Mouse (Mus musculus) urinary bladder, postnatal 36 days (tissue): ENCODE results near the gene Ap2a2.

Experiments
- DNase-seq, 2 experiments: peaks; one replicate each; pipeline ENCODE4 v3.0.0; 2022; ENCODE audit warnings: low spot score in 2 of 2, mixed read lengths in 1 of 2

Ap2a2 gene

GRCm38 (mm10) chr7:141561682-141562391 is at the start of gene Ap2a2:
TSS of gene Ap2a2 (plus strand) at chr7:141562173.
- peak; percentile 77 to 89 for DNase-seq

- peak in 1 of 2 experiments; percentile 20 for DNase-seq
Observed at GRCm38 (mm10) chr7:141517638-141518037, 44.3 kb upstream of the Ap2a2 start.

GRCm38 (mm10) chr7:141518296-141518695 is 43.7 kb upstream of the Ap2a2 start:
- peak in 1 of 2 experiments; percentile 37 for DNase-seq

- no peak for DNase-seq
Observed at GRCm38 (mm10) chr7:141518926-141519325, 43.0 kb upstream of the Ap2a2 start.

GRCm38 (mm10) chr7:141519795-141520194 is 42.2 kb upstream of the Ap2a2 start:
- DNase-seq, result no peak

- DNase-seq, result no peak
Observed at GRCm38 (mm10) chr7:141523007-141523406, 39.0 kb upstream of the Ap2a2 start.

- DNase-seq, result no peak
Observed at GRCm38 (mm10) chr7:141524271-141524670, 37.7 kb upstream of the Ap2a2 start.

GRCm38 (mm10) chr7:141524760-141525579 is 37.0 kb upstream of the Ap2a2 start:
- peak; percentile 74 to 76 for DNase-seq

GRCm38 (mm10) chr7:141525580-141525925 is 36.4 kb upstream of the Ap2a2 start:
- no peak for DNase-seq

- no peak for DNase-seq
Observed at GRCm38 (mm10) chr7:141535570-141535969, 26.4 kb upstream of the Ap2a2 start.

GRCm38 (mm10) chr7:141538852-141539555 is 23.0 kb upstream of the Ap2a2 start:
- DNase-seq, result no peak

GRCm38 (mm10) chr7:141539556-141540311 is 22.2 kb upstream of the Ap2a2 start, which contains the start of gene Chid1:
TSS of gene Chid1 (minus strand) at chr7:141539857.
- DNase-seq, result peak; percentile 99

- DNase-seq, result peak; percentile 34 to 69
Observed at GRCm38 (mm10) chr7:141540312-141541081, 21.5 kb upstream of the Ap2a2 start.

GRCm38 (mm10) chr7:141541681-141542080 is 20.3 kb upstream of the Ap2a2 start:
- DNase-seq, result no peak

- no peak for DNase-seq
Observed at GRCm38 (mm10) chr7:141542588-141542987, 19.4 kb upstream of the Ap2a2 start.

GRCm38 (mm10) chr7:141544654-141545053 is 17.3 kb upstream of the Ap2a2 start:
- no peak for DNase-seq

GRCm38 (mm10) chr7:141549432-141550061 is 12.4 kb upstream of the Ap2a2 start:
- DNase-seq, result no peak

GRCm38 (mm10) chr7:141550464-141550863 is 11.5 kb upstream of the Ap2a2 start:
- DNase-seq, result no peak

GRCm38 (mm10) chr7:141558329-141558776 is 3.6 kb upstream of the Ap2a2 start:
- no peak for DNase-seq

- no peak for DNase-seq
Observed at GRCm38 (mm10) chr7:141558946-141559345, 3.0 kb upstream of the Ap2a2 start.
